Mouse (Mus musculus) gastrocnemius, postnatal 25 days (tissue): ENCODE results near the gene Cplx3. TPM values are rescaled to one million over a fixed set of nuclear protein-coding genes. Genes with fewer than 3 reads are reported as not detected.
A peak's percentile ranks its signal among the peaks of the same experiment; 100 is the strongest.

ENCODE experiments used
- DNase-seq: peaks from one replicate; pipeline ENCODE4 v3.0.0; 2022
- total RNA-seq, 2 experiments: library from RNA; stranded (reverse); gene quantifications; 1 replicate in 1 of 2; 2 replicates in 1 of 2; pipeline ENCODE4 v1.2.3; 2021

Gene Cplx3
- total RNA-seq, 2 experiments from 2014 or later, result not detected

- no peak for DNase-seq
These were observed 5.3 kb downstream of the Cplx3 start for GRCm38 (mm10) chr9:57600620-57601352.

GRCm38 (mm10) chr9:57598851-57599563, 7.1 kb downstream of the Cplx3 start:
- DNase-seq, result no peak

GRCm38 (mm10) chr9:57597929-57598382, 8.1 kb downstream of the Cplx3 start:
- no peak for DNase-seq

- DNase-seq, result no peak
These were observed 8.8 kb downstream of the Cplx3 start for GRCm38 (mm10) chr9:57597265-57597664.

GRCm38 (mm10) chr9:57594174-57594509, 11.9 kb downstream of the Cplx3 start:
- no peak for DNase-seq

GRCm38 (mm10) chr9:57593454-57594173, 12.5 kb downstream of the Cplx3 start:
- no peak for DNase-seq

- DNase-seq, result no peak
These were observed 15.4 kb downstream of the Cplx3 start for GRCm38 (mm10) chr9:57590726-57591125.

GRCm38 (mm10) chr9:57589224-57590126, 16.6 kb downstream of the Cplx3 start, which contains the start of gene Ulk3:
Gene Ulk3, plus strand, starts transcription at chr9:57589452.
- DNase-seq, result peak; percentile 81

GRCm38 (mm10) chr9:57584991-57585390, 21.1 kb downstream of the Cplx3 start:
- DNase-seq, result no peak

GRCm38 (mm10) chr9:57577144-57577849, 28.8 kb downstream of the Cplx3 start:
- no peak for DNase-seq

- no peak for DNase-seq
These were observed 30.5 kb downstream of the Cplx3 start for GRCm38 (mm10) chr9:57575577-57575976.

- DNase-seq, result no peak
These were observed 31.7 kb downstream of the Cplx3 start for GRCm38 (mm10) chr9:57574397-57574796.

- DNase-seq, result peak; percentile 72
These were observed 37.6 kb downstream of the Cplx3 start for GRCm38 (mm10) chr9:57568500-57568899.

- DNase-seq, result no peak
These were observed 39.2 kb downstream of the Cplx3 start for GRCm38 (mm10) chr9:57566846-57567245.

- peak; percentile 54 for DNase-seq
These were observed 40.3 kb downstream of the Cplx3 start for GRCm38 (mm10) chr9:57565741-57566221.

GRCm38 (mm10) chr9:57564609-57565008, 41.5 kb downstream of the Cplx3 start:
- DNase-seq, result no peak

GRCm38 (mm10) chr9:57562896-57563372, 43.1 kb downstream of the Cplx3 start:
- DNase-seq, result peak; percentile 77

GRCm38 (mm10) chr9:57561711-57562099, 44.4 kb downstream of the Cplx3 start:
- DNase-seq, result no peak

GRCm38 (mm10) chr9:57560861-57561710, 45.0 kb downstream of the Cplx3 start, which contains the start of gene Scamp2:
Gene Scamp2, plus strand, starts transcription at chr9:57560943.
- peak; percentile 92 for DNase-seq

GRCm38 (mm10) chr9:57560263-57560662, 45.8 kb downstream of the Cplx3 start:
- DNase-seq, result no peak
